Mouse (Mus musculus) liver, adult 2 months (tissue): ENCODE data around the gene Mcf2l. TPM values are rescaled to one million over a fixed set of nuclear protein-coding genes. Genes with fewer than 3 reads are reported as not detected.

ENCODE experiments used
- DNase-seq: peaks from one replicate; pipeline ENCODE4 v3.0.0-alpha.2; 2011; ENCODE audit warnings: low read depth, low spot score; ENCODE audit errors: extremely low read depth
- H3K27ac ChIP-seq: fragments of 200-500 bp; replicated peaks from 2 replicates; pipeline ENCODE4 v1.5.1; 2012; ENCODE audit warnings: low read depth, mild to moderate bottlenecking, control low read depth, inconsistent platforms, low read length; ENCODE audit not compliant: insufficient read depth
- H3K27me3 ChIP-seq: fragments of 200-500 bp; 2 replicates; pipeline ENCODE4 v1.6.1; 2012; ENCODE audit warnings: mild to moderate bottlenecking, moderate library complexity, low read length, inconsistent platforms; ENCODE audit not compliant: control insufficient read depth, insufficient read depth
- H3K36me3 ChIP-seq: fragments of 200-500 bp; 2 replicates; pipeline ENCODE4 v1.6.1; 2012; ENCODE audit warnings: low read length, inconsistent platforms; ENCODE audit not compliant: control insufficient read depth, insufficient read depth
- H3K4me1 ChIP-seq: fragments of 200-500 bp; 2 replicates; pipeline ENCODE4 v1.6.1; 2011; ENCODE audit warnings: low read length; ENCODE audit not compliant: control insufficient read depth, insufficient read depth
- H3K4me3 ChIP-seq: fragments of 200-500 bp; 2 replicates; pipeline ENCODE4 v1.5.1; 2011; ENCODE audit warnings: low read depth, mild to moderate bottlenecking, control low read depth, low read length, moderate library complexity; ENCODE audit not compliant: insufficient read depth
- H3K79me2 ChIP-seq: fragments of 200-500 bp; 2 replicates; pipeline ENCODE4 v1.6.1; 2012; ENCODE audit warnings: inconsistent platforms, mild to moderate bottlenecking, low read length, moderate library complexity; ENCODE audit not compliant: control insufficient read depth, insufficient read depth
- H3K9ac ChIP-seq: fragments of 200-500 bp; 2 replicates; pipeline ENCODE4 v1.6.1; 2012; ENCODE audit warnings: low read depth, mild to moderate bottlenecking, control low read depth, inconsistent platforms, low read length
- CTCF ChIP-seq: fragments of 200-500 bp; IDR thresholded peaks from 2 replicates; pipeline ENCODE4 v1.5.1; 2011; ENCODE audit warnings: low read depth, low read length, control low read depth
- POLR2A ChIP-seq: fragments of 200-500 bp; IDR thresholded peaks from 2 replicates; pipeline ENCODE4 v1.6.1; 2011; ENCODE audit warnings: low read length, control low read depth; ENCODE audit not compliant: insufficient read depth; ENCODE audit errors: extremely low read depth
- WGBS: fragments of 180-500 bp; shearing (Covaris S2); methylation state at CpG from one replicate; pipeline ENCODE4 v1.1.7; 2018; 5-methylcytosine and 5-hydroxymethylcytosine counted together
- polyA plus RNA-seq: library from polyadenylated mRNA; depleted of rRNA; stranded (reverse); fragments of >200 nt; gene quantifications from 2 replicates; pipeline ENCODE4 v1.2.3, GENCODE M21; 2012
- total RNA-seq: library from RNA; depleted of rRNA; stranded (reverse); fragments of >200 nt; gene quantifications from 2 replicates; pipeline ENCODE4 v1.2.3, GENCODE M21; 2014

The Mcf2l gene
- total and polyA plus RNA-seq, 2 experiments, result 0.11 to 1.1 TPM

GRCm38 (mm10) chr8:12844347-12844950, 29.2 kb upstream of the Mcf2l start:
- Histone ChIP-seq H3K27ac (no peak overlapping the region), H3K9ac (no peak overlapping the region), H3K79me2 (no peaks in the 10 kb centered on the region), H3K4me3 (no peak overlapping the region), H3K36me3 (no peaks in the 10 kb centered on the region), H3K27me3 (peaks cover 19% of the 10 kb centered on the region), H3K4me1 (peaks cover 6% of the 10 kb centered on the region; the same call in 1 of the 2 replicates)
- DNase-seq, result no peak
- WGBS, result 93% methylated on average over 16 of the region's 16 CpGs
- TF ChIP-seq CTCF, result no peak
- TF ChIP-seq POLR2A, result no peak

GRCm38 (mm10) chr8:12846447-12846846, 27.2 kb upstream of the Mcf2l start:
- H3K36me3 ChIP-seq, result no peaks in the 10 kb centered on the region; the same call in 1 of the 2 replicates
- no peak overlapping the region for H3K9ac ChIP-seq
- no peak for TF ChIP-seq POLR2A
- no peak for DNase-seq
- H3K27me3 ChIP-seq, result peaks cover 14% of the 10 kb centered on the region
- peaks cover 6% of the 10 kb centered on the region; the same call in 1 of the 2 replicates for H3K4me1 ChIP-seq
- H3K27ac ChIP-seq, result no peak overlapping the region
- 87% methylated on average over 6 of the region's 6 CpGs for WGBS
- H3K4me3 ChIP-seq, result no peak overlapping the region
- no peaks in the 10 kb centered on the region for H3K79me2 ChIP-seq

- Histone ChIP-seq H3K27me3 (peaks cover 8% of the 10 kb centered on the region), H3K9ac (no peak overlapping the region), H3K79me2 (no peaks in the 10 kb centered on the region), H3K27ac (no peak overlapping the region), H3K4me3 (no peak overlapping the region), H3K36me3 (no peaks in the 10 kb centered on the region; the same call in 1 of the 2 replicates), H3K4me1 (no peaks in the 10 kb centered on the region)
- WGBS, result 93% methylated on average over 10 of the region's 10 CpGs
- TF ChIP-seq POLR2A (no peak), CTCF (no peak)
- no peak for DNase-seq
Measured at GRCm38 (mm10) chr8:12851241-12851640, 22.4 kb upstream of the Mcf2l start.

- Histone ChIP-seq H3K36me3 (no peaks in the 10 kb centered on the region), H3K27ac (no peak overlapping the region), H3K9ac (no peak overlapping the region), H3K79me2 (no peaks in the 10 kb centered on the region), H3K27me3 (peaks cover 2% of the 10 kb centered on the region; the same call in 1 of the 2 replicates), H3K4me3 (no peak overlapping the region), H3K4me1 (no peaks in the 10 kb centered on the region)
- TF ChIP-seq POLR2A (no peak), CTCF (no peak)
- WGBS, result 78% methylated on average over 15 of the region's 15 CpGs
- DNase-seq, result no peak
Measured at GRCm38 (mm10) chr8:12856038-12856437, 17.6 kb upstream of the Mcf2l start.

- H3K27me3 ChIP-seq, result peaks cover 13% of the 10 kb centered on the region
- no peaks in the 10 kb centered on the region for H3K4me1 ChIP-seq
Measured at GRCm38 (mm10) chr8:12863061-12863460, 10.5 kb upstream of the Mcf2l start.

GRCm38 (mm10) chr8:12863608-12864007, 10.0 kb upstream of the Mcf2l start:
- Histone ChIP-seq H3K36me3 (no peaks in the 10 kb centered on the region), H3K4me3 (no peak overlapping the region), H3K4me1 (no peaks in the 10 kb centered on the region), H3K27ac (no peak overlapping the region), H3K27me3 (peaks cover 13% of the 10 kb centered on the region), H3K79me2 (no peaks in the 10 kb centered on the region), H3K9ac (no peak overlapping the region)
- TF ChIP-seq POLR2A (no peak), CTCF (no peak)
- no peak for DNase-seq
- 73% methylated on average over 14 of the region's 14 CpGs for WGBS

More at GRCm38 (mm10) chr8:12863061-12863460, 10.5 kb upstream of the Mcf2l start:
- TF ChIP-seq CTCF (no peak), POLR2A (no peak)
- no peaks in the 10 kb centered on the region for H3K79me2 ChIP-seq
- no peaks in the 10 kb centered on the region for H3K36me3 ChIP-seq
- H3K9ac ChIP-seq, result no peak overlapping the region
- H3K27ac ChIP-seq, result no peak overlapping the region
- DNase-seq, result no peak
- no peak overlapping the region for H3K4me3 ChIP-seq
- 90% methylated on average over 3 of the region's 3 CpGs for WGBS
